Mouse (Mus musculus) thymus, postnatal 0 days (tissue): ENCODE measurements around the gene Slc35c2. TPM values are rescaled to one million over a fixed set of nuclear protein-coding genes. Genes with fewer than 3 reads are reported as not detected.

Experiments
- DNase-seq: peaks from one replicate; pipeline ENCODE4 v3.0.0-alpha.2; 2015; ENCODE audit warnings: low spot score
- polyA plus RNA-seq: library from polyadenylated mRNA; unstranded; fragments of >200 nt; fragmentation: Nextera tagmentation; extraction: Ambion mirVana; gene quantifications from 2 replicates; pipeline ENCODE4 v1.2.1, GENCODE M21; 2015

Gene Slc35c2
- polyA plus RNA-seq, 1 experiment from 2014 or later: 49.5 TPM

- no peak for DNase-seq
Observed at GRCm38 (mm10) chr2:165240371-165240770, 47.3 kb downstream of the Slc35c2 start.

- no peak for DNase-seq
Observed at GRCm38 (mm10) chr2:165239533-165240144, 48.0 kb downstream of the Slc35c2 start.

GRCm38 (mm10) chr2:165238416-165239145 is 49.1 kb downstream of the Slc35c2 start:
- no peak for DNase-seq

GRCm38 (mm10) chr2:165234613-165235291 is 52.9 kb downstream of the Slc35c2 start, which contains the start of gene Cdh22:
Cdh22 (minus strand) TSS chr2:165234853.
- peak; percentile 7 for DNase-seq

GRCm38 (mm10) chr2:165234291-165234612 is 53.4 kb downstream of the Slc35c2 start:
- DNase-seq: no peak

GRCm38 (mm10) chr2:165233491-165234290 is 54.0 kb downstream of the Slc35c2 start:
- DNase-seq: peak; percentile 26

GRCm38 (mm10) chr2:165229050-165229449 is 58.6 kb downstream of the Slc35c2 start:
- DNase-seq: no peak

Other genes starting within 250 kb of the Slc35c2 start
- gene Cd40, start 232.2 kb downstream of the Slc35c2 start, polyA plus RNA-seq: 29.6 and 31.4 TPM in 2 replicates
- gene 1700025C18Rik, start 197.1 kb downstream of the Slc35c2 start, polyA plus RNA-seq: not detected in 2 replicates
- gene Cdh22, start 53.0 kb downstream of the Slc35c2 start, polyA plus RNA-seq: 0.14 and 0.21 TPM in 2 replicates
- 39.8 and 42.8 TPM in 2 replicates for gene Elmo2, start 38.6 kb upstream of the Slc35c2 start, polyA plus RNA-seq
- 0.14 TPM in 1 of 2 replicates, not detected in the other for gene Zfp663, start 80.9 kb upstream of the Slc35c2 start, polyA plus RNA-seq
- 0.54 and 0.60 TPM in 2 replicates for gene Zfp334, start 100.4 kb upstream of the Slc35c2 start, polyA plus RNA-seq
- gene Ocstamp, start 112.5 kb upstream of the Slc35c2 start, polyA plus RNA-seq: 0.03 TPM in 1 of 2 replicates, not detected in the other
- 0.41 and 0.53 TPM in 2 replicates for gene Slc13a3, start 185.4 kb upstream of the Slc35c2 start, polyA plus RNA-seq
- gene Trp53rka, start 205.5 kb upstream of the Slc35c2 start, polyA plus RNA-seq: 27.3 and 27.4 TPM in 2 replicates
- 0.38 and 0.50 TPM in 2 replicates for gene Slc2a10, start 215.9 kb upstream of the Slc35c2 start, polyA plus RNA-seq